Mouse (Mus musculus): Measurements from ENCODE around the gene Suclg2. TPM values are rescaled to one million over a fixed set of nuclear protein-coding genes. Genes with fewer than 3 reads are reported as not detected.

Suclg2 gene
- total and polyA plus RNA-seq, 3 experiments: 47.8 to 179 (median 151) TPM

GRCm38 (mm10) chr6:95676951-95677350 lies 41.6 kb downstream of the Suclg2 start:
- Histone ChIP-seq H3K27me3 (ENCODE audit: control insufficient read depth, insufficient read depth, low read length) (no peaks in the 10 kb centered on the region), H3K27ac (no peak overlapping the region), H3K79me2 (replicated peaks; ENCODE audit: control insufficient read depth, insufficient read depth, low read length) (no peaks in the 10 kb centered on the region), H3K9ac (ENCODE audit: low read depth, low read length) (no peak overlapping the region), H3K4me3 (no peak overlapping the region), H3K4me1 (ENCODE audit: control insufficient read depth, insufficient read depth, low read length) (peaks cover 5% of the 10 kb centered on the region), H3K36me3 (ENCODE audit: control insufficient read depth, insufficient read depth, low read length) (no peaks in the 10 kb centered on the region)
- no peak for TF ChIP-seq POLR2A (IDR thresholded peaks at IDR 0.05; ENCODE audit: insufficient read depth, low read depth, low read length)
- no peak for TF ChIP-seq EP300 (IDR thresholded peaks at IDR 0.05; ENCODE audit: insufficient read depth, low read depth, low read length)
- TF ChIP-seq CTCF (IDR thresholded peaks at IDR 0.05): no peak
- 98% methylated on average over 2 of the region's 2 CpGs for WGBS
- intact Hi-C loops (cut with DNase I): no loop called here
- DNase-seq: no peak

- Histone ChIP-seq H3K27me3 (ENCODE audit: control insufficient read depth, insufficient read depth, low read length) (no peaks in the 10 kb centered on the region), H3K36me3 (ENCODE audit: control insufficient read depth, insufficient read depth, low read length) (no peaks in the 10 kb centered on the region), H3K79me2 (replicated peaks; ENCODE audit: control insufficient read depth, insufficient read depth, low read length) (no peaks in the 10 kb centered on the region), H3K9ac (ENCODE audit: low read depth, low read length) (no peak overlapping the region), H3K4me3 (no peak overlapping the region), H3K4me1 (ENCODE audit: control insufficient read depth, insufficient read depth, low read length) (peaks cover 5% of the 10 kb centered on the region), H3K27ac (no peak overlapping the region)
- DNase-seq: no peak
- TF ChIP-seq POLR2A (IDR thresholded peaks at IDR 0.05; ENCODE audit: insufficient read depth, low read depth, low read length) (no peak), CTCF (IDR thresholded peaks at IDR 0.05) (no peak), EP300 (IDR thresholded peaks at IDR 0.05; ENCODE audit: insufficient read depth, low read depth, low read length) (no peak)
- WGBS: 69% methylated on average over 4 of the region's 4 CpGs
- intact Hi-C loops (cut with DNase I): no loop called here
Observed at GRCm38 (mm10) chr6:95676439-95676838, 42.2 kb downstream of the Suclg2 start.

- Histone ChIP-seq H3K4me1 (ENCODE audit: control insufficient read depth, insufficient read depth, low read length) (peaks cover 5% of the 10 kb centered on the region), H3K27ac (no peak overlapping the region), H3K9ac (ENCODE audit: low read depth, low read length) (no peak overlapping the region), H3K36me3 (ENCODE audit: control insufficient read depth, insufficient read depth, low read length) (no peaks in the 10 kb centered on the region), H3K79me2 (replicated peaks; ENCODE audit: control insufficient read depth, insufficient read depth, low read length) (no peaks in the 10 kb centered on the region), H3K27me3 (ENCODE audit: control insufficient read depth, insufficient read depth, low read length) (no peaks in the 10 kb centered on the region), H3K4me3 (no peak overlapping the region)
- 35% methylated on average over 6 of the region's 6 CpGs for WGBS
- TF ChIP-seq POLR2A (IDR thresholded peaks at IDR 0.05; ENCODE audit: insufficient read depth, low read depth, low read length) (no peak), CTCF (IDR thresholded peaks at IDR 0.05) (no peak), EP300 (IDR thresholded peaks at IDR 0.05; ENCODE audit: insufficient read depth, low read depth, low read length) (no peak)
- no peak for DNase-seq
- intact Hi-C loops (cut with DNase I): no loop called here
Observed at GRCm38 (mm10) chr6:95675059-95675705, 43.4 kb downstream of the Suclg2 start.

GRCm38 (mm10) chr6:95674651-95675050 lies 43.9 kb downstream of the Suclg2 start:
- Histone ChIP-seq H3K79me2 (replicated peaks; ENCODE audit: control insufficient read depth, insufficient read depth, low read length) (no peaks in the 10 kb centered on the region), H3K27me3 (ENCODE audit: control insufficient read depth, insufficient read depth, low read length) (no peaks in the 10 kb centered on the region), H3K27ac (no peak overlapping the region), H3K36me3 (ENCODE audit: control insufficient read depth, insufficient read depth, low read length) (no peaks in the 10 kb centered on the region), H3K4me1 (ENCODE audit: control insufficient read depth, insufficient read depth, low read length) (peaks cover 3% of the 10 kb centered on the region), H3K4me3 (no peak overlapping the region), H3K9ac (ENCODE audit: low read depth, low read length) (no peak overlapping the region)
- 8% methylated on average over 1 of the region's 1 CpGs for WGBS
- no peak for TF ChIP-seq EP300 (IDR thresholded peaks at IDR 0.05; ENCODE audit: insufficient read depth, low read depth, low read length)
- TF ChIP-seq CTCF (IDR thresholded peaks at IDR 0.05): no peak
- no peak for TF ChIP-seq POLR2A (IDR thresholded peaks at IDR 0.05; ENCODE audit: insufficient read depth, low read depth, low read length)
- intact Hi-C loops (cut with DNase I): no loop called here
- no peak for DNase-seq

- intact Hi-C loops (cut with DNase I): no loop called here
- WGBS: 64% methylated on average over 3 of the region's 3 CpGs
Observed at GRCm38 (mm10) chr6:95669335-95669729, 49.3 kb downstream of the Suclg2 start.

GRCm38 (mm10) chr6:95668629-95669334 lies 49.8 kb downstream of the Suclg2 start:
- Histone ChIP-seq H3K79me2 (replicated peaks; ENCODE audit: control insufficient read depth, insufficient read depth, low read length) (no peaks in the 10 kb centered on the region), H3K4me1 (ENCODE audit: control insufficient read depth, insufficient read depth, low read length) (no peaks in the 10 kb centered on the region)
- intact Hi-C loops (cut with DNase I): no loop called here

More at GRCm38 (mm10) chr6:95669335-95669729, 49.3 kb downstream of the Suclg2 start:
- Histone ChIP-seq H3K27ac (no peak overlapping the region), H3K79me2 (replicated peaks; ENCODE audit: control insufficient read depth, insufficient read depth, low read length) (no peaks in the 10 kb centered on the region), H3K27me3 (ENCODE audit: control insufficient read depth, insufficient read depth, low read length) (no peaks in the 10 kb centered on the region), H3K36me3 (ENCODE audit: control insufficient read depth, insufficient read depth, low read length) (no peaks in the 10 kb centered on the region), H3K4me3 (no peak overlapping the region), H3K4me1 (ENCODE audit: control insufficient read depth, insufficient read depth, low read length) (no peaks in the 10 kb centered on the region), H3K9ac (ENCODE audit: low read depth, low read length) (no peak overlapping the region)
- DNase-seq: peak; percentile 14 to 31
- no peak for TF ChIP-seq POLR2A (IDR thresholded peaks at IDR 0.05; ENCODE audit: insufficient read depth, low read depth, low read length)
- peak; percentile 68 for TF ChIP-seq CTCF (IDR thresholded peaks at IDR 0.05)

More at GRCm38 (mm10) chr6:95668629-95669334, 49.8 kb downstream of the Suclg2 start:
- no peak for TF ChIP-seq EP300 (IDR thresholded peaks at IDR 0.05; ENCODE audit: insufficient read depth, low read depth, low read length)
- TF ChIP-seq CTCF (IDR thresholded peaks at IDR 0.05): no peak
- no peak for TF ChIP-seq POLR2A (IDR thresholded peaks at IDR 0.05; ENCODE audit: insufficient read depth, low read depth, low read length)
- Histone ChIP-seq H3K27ac (no peak overlapping the region), H3K9ac (ENCODE audit: low read depth, low read length) (no peak overlapping the region), H3K4me3 (no peak overlapping the region), H3K36me3 (ENCODE audit: control insufficient read depth, insufficient read depth, low read length) (no peaks in the 10 kb centered on the region), H3K27me3 (ENCODE audit: control insufficient read depth, insufficient read depth, low read length) (no peaks in the 10 kb centered on the region)
- no peak for DNase-seq
- 87% methylated on average over 6 of the region's 6 CpGs for WGBS

All from heart, adult 2 months (tissue).